Mouse (Mus musculus): Measurements from ENCODE around the gene Ss18l2. TPM values are rescaled to one million over a fixed set of nuclear protein-coding genes. Genes with fewer than 3 reads are reported as not detected.

Gene Ss18l2
- total RNA-seq, 2 experiments from 2014 or later, result 51.5 to 60.9 TPM

DNA sequence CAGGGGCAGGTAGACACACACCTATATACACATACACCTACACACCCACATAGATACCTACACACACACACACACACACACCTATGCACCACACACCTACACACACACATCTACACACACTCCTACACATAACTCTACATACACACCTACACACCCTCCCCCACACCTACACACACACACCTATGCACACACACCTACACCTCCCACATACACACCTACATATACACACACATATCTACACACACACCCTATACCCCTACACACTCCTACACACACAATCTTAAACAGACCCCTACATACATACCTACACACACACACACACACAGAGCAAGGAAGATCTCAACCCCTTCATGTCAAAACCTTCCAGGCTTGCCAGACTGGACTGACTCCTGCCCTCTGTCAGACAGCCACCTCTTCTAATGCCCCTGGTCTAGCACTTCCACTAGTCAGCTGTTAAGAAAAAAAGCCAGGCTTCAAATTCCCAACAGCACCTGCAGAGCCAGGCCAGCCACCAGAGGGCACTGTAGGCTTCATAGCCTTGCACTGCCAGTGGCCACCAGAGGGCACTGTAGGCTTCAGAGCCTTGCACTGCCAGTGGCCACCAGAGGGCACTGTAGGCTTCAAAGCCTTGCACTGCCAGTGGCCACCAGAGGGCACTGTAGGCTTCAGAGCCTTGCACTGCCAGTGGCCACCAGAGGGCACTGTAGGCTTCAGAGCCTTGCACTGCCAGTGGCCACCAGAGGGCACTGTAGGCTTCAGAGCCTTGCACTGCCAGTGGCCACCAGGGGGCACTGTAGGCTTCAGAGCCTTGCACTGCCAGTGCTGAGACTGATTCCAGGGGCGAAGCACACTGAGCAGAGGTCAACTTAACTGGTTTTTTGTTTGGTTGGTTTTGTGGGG lies 12.7 kb upstream of the Ss18l2 start:
- peak; percentile 79 for DNase-seq

DNA sequence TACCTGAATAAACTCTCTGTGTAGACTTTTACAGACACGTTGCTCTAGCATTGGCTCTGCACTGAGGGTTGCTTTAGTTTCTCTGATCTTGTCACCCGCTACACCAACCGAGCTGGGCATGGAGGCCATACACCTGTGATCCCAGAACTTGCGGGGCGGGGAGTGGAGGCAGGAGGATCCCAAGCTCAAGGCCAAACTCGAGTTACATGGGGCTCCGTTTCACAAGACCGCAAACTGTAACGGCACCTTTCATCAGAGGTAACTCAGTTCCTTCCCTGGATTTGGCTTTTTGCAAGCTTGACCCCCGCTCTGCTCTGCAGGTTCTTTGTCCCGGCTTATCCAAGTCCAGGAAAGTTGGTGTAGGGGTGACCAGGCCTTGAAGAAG lies 5.9 kb upstream of the Ss18l2 start:
- peak; percentile 18 for DNase-seq

DNA sequence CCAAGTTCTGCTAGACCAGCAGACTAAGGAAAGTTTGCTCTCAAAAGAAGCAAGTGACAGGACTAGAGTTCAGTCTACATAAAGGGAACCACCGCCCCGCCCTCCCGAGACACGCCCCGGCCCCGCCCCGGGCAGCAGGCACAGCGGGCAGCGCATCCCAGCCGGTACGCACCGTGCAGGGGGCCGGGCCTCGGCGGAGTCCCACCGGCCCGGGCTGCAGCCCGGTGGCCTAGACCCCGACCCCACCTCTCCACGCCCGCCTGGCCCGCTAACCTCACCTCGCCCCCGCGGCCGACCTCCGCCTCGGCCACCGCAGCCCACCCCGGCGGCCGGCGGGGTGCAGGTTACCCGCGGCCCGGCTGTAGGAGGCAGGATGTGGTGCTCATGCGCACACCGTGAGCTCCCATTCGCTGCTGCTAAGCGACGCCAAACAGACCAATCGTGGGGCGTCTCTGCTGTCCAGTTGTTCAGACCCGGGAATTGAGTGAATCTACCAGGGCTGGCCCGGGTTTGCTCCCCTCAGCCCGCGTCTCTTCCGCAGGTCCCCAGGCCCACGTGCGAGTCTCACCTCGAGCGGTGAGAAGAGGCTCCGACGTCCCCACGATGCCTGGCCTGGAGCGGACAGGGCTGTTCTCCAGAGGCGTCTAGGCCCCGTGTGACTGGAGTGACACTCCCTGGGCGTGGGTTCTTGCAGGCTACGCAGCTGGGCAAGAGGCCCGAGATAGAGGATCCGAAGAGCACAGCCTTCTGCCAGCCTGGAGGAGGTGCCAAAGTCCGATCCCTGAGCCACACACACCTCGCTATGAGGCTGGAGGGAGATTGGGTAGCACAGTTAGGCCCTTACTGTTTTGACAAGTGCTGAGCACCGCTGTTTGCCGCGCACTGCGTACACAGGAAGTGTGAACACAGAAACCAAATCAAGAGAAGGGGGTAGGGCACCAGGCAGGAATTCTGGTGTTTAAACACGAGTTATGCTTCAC lies 5.2 kb upstream of the Ss18l2 start, which contains the start of gene Sec22c:
Gene Sec22c, minus strand, starts transcription at position 845 of the 980 bp plus-strand sequence.
- peak; percentile 95 for DNase-seq

GRCm38 (mm10) chr9:121706029-121706675 lies 4.0 kb upstream of the Ss18l2 start:
- no peak for DNase-seq

- no peak for DNase-seq
Observed at GRCm38 (mm10) chr9:121707801-121708200, 2.3 kb upstream of the Ss18l2 start.

DNA sequence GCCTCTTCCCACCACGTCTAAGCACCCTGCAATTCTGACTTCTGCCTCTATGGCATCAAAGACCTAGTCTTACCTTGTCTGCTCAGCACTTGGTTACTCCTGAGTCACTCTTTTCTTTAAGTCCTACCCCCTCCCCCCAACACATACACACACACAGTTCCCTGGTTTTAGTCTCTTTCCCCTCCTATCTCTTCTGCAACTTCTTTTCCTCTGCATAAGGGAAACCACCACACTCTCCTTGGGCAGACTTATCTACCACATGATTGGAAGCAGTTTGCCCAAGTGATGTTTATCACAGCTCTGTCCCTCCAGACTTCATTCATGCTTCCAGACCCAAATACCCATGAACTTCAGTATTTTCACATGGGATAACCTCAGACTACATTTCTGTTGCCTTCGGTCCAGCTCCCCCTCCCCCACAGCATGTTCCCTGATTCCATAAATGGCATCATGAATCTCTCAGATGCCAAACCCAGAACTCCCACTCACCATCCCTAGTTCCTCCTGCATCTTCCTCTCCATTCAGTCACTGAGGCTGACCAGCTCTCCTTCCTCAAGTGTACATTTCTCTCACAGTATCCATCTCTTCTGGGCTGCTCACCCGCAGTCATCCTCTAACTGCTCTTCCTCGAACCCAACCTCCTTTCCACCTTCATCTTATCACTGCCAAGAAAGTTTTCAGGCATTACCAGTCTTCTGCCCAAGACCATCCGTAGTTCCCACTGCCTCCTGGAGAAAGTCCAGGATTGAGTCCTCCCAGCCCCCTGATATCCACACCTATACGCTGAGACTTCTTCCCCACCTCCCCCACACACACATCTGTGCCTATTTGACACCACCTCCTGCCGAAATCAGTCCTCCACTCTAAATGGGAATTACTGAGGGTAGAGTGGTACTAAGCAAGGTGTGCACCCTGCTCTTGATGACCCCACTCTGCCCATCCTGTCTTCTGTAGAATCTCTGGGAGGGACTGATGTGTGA lies 1.3 kb upstream of the Ss18l2 start:
- no peak for DNase-seq

DNA sequence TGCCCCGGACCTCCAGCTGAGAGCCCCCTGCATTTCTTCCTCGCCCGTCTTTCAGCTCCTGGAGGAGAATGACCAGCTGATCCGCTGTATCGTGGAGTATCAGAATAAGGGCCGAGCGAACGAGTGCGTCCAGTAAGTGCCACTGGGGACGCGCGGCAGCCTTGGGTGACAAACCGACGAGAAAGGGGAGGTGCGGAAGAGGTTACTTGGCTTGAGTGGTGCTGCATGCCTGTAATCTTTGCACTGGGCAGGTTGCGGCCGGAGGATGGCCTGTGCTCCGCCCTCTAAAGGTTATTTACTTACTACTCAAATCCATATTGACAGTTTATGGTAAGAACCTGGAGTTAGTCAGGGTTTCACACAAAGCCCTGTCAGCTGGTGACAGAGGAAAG lies 451 bp downstream of the Ss18l2 start:
- DNase-seq, result no peak

GRCm38 (mm10) chr9:121717048-121717447 lies 6.9 kb downstream of the Ss18l2 start:
- no peak for DNase-seq

DNA sequence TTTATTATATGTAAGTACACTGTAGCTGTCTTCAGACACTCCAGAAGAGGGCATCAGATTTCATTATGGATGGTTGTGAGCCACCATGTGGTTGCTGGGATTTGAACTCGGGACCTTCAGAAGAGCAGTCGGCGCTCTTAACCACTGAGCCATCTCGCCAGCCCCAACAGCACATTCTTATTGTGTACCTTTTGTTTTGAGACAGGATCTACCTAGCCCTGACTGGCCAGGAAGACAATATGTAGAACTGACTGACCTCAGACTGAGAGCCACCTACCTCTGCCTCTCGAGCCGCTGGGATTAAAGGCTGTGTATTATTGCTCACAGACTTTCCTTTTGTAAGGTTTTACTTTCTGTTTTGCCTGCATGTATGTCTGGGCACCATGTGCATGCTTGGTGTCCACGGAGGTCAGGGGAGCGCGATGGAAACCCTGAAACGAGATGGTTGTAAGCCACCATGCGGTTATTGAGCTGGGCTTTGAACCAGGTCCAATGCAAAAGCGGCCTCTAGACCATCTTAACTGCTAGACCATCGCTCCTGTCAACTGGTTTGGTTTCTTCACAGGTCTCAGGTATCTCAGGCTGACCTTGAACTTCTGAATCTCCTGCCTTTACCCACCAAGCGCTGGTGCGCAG lies 8.1 kb downstream of the Ss18l2 start:
- DNase-seq, result no peak

DNA sequence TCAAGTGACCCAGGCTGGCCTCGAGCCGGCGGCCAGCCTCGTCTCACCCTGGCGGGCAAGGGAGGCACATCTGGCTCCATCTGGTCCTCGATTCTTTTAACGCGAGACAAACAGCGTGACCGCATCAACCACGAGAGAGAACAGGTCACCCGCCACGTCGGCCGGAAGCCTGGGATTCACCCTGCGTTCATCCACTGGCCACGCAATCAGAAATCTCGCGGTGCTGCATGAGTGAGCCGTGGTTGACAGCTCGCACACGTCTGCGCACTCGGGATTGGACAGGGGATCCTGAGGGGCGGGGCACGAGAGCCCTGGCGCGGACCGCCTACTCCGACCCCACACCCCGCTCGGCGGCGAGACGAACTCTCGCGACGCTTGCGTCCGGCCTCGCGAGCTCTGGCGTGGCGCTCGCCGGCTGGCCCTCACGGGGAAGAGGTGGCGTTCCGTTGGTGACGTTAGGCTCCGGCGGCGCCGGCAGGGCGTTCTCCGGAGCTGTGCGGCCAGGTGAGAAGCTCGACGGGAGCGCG lies 8.7 kb downstream of the Ss18l2 start, which contains the start of gene Nktr:
Gene Nktr, plus strand, starts transcription at position 378 of the 527 bp plus-strand sequence.
- peak; percentile 98 for DNase-seq

- peak; percentile 79 for DNase-seq
Observed at GRCm38 (mm10) chr9:121719347-121720331, 9.5 kb downstream of the Ss18l2 start.

DNA sequence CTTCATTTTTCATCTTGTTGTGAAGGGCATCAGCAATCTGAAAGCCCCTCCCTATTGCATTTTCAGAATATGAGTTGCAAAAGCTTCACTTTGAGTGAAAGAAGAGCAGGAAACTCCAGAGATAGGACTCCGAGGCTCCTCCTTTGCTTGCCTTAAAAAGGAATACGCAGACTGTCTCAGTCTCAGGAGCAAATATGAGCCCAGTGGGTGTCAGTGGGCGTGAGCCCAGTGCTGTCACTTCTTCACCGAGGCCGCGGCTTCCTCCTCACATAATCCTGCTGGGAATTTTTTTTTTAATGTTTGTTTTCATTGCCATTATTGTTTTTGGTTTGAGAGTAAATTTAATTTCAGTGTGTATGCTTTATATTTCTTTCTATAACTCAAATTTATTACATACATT lies 30.4 kb downstream of the Ss18l2 start:
- DNase-seq, result no peak

DNA sequence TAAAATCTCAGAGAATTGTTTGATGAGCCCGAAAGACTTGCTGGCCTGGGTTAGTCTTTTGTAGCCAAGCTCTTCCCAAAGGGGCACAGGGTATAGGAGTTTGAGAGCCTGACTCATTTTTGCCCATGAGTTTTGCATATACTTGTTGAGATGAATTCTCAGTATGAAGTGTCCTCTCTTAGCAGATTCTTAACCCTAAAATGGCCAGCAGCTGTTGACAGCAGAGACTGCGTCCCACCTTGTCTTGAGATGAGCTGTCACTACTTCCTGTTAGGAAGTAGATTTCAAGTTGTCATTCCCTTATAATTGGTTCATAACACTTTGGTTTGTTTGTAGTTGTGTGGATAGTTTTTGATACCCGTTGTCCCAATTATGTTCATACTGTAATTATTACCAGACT lies 31.0 kb downstream of the Ss18l2 start:
- DNase-seq, result no peak

DNA sequence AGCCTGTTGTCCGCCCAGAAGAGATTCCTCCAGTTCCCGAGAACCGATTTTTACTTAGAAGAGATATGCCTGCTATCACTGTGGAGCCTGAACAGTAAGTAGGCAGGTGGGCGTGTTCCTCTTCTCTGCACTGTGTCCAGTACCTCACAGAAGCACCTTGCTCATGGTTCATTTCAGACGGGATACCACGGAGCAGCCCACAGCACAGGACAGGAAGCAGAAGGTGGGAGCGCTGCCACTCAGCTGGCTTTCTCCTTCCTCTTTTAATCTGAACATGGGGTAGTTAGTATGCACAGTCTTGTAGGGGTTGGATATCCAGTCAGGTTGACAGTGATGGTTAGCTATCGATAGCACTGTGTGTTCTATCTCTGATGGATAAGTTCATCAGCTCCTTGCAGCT lies 33.9 kb downstream of the Ss18l2 start:
- DNase-seq, result no peak

DNA sequence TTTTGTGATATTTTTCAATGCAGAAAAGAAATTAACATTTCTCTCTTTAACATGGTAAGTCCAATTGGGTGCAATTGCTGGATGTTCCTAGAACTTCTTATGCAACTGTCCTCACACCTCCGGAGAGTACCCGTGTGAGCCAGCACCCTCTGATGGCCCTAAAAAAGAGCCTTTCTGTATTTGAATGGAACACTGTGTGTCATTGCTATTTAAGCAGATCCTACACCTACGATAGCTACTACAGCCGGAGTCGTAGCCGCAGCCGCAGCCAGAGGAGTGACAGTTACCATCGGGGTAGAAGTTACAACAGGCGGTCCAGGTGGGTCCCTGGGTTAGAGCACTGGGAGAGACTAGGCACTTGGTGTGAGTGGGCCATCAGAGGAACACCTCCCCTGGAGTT lies 42.6 kb downstream of the Ss18l2 start:
- no peak for DNase-seq

DNA sequence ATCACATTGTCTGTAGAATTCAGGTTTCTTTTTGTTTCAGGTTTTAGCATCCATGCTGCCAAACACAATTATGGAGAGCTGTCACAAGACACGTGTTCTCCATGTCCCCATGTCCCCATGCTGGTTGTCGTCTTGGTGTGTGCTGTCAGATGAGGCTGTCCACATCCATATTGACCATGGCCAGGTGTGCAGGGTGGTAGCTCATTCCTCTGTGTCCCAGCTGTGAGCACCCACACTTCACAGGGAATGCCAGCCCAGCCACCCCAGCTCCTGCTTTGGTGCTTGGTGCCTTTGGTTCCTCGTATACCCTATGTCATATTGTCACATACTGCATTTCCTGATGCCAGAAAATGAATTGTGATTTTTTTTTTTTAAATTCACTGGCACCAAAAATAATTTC lies 44.5 kb downstream of the Ss18l2 start:
- DNase-seq, result no peak

- no peak for DNase-seq
Observed at GRCm38 (mm10) chr9:121756785-121757184, 46.7 kb downstream of the Ss18l2 start.

GRCm38 (mm10) chr9:121757432-121757831 lies 47.3 kb downstream of the Ss18l2 start:
- DNase-seq, result peak; percentile 27
